Mouse (Mus musculus): ENCODE results near the gene Sspo. TPM values are rescaled to one million over a fixed set of nuclear protein-coding genes. Genes with fewer than 3 reads are reported as not detected.
A peak's percentile ranks its signal among the peaks of the same experiment; 100 is the strongest.

The Sspo gene
- polyA plus RNA-seq, 1 experiment from 2014 or later: 0.19 TPM

DNA sequence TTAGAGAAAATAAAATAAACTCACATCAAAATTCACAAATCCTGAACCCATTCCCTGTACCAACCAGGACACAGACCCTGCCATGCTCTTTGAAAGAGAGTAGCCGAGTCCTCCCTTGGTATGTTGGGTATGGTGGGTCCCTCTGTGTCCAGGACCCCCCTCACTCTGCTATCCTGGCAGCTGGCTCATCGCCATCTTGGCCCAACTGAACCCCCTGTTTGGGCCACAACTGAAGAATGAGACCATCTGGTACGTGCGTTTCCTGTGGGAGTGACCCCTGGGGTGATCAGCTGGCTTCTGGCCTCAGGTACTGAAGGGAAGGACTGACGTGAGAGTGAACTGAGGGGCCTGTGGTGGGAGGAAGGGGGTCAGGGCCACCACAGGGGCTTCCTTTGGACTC is 91.8 kb downstream of the Sspo start:
- Histone ChIP-seq H3K36me3 (replicated peaks) (peaks cover 30% of the 10 kb centered on the region), H3K9me3 (no peaks in the 10 kb centered on the region), H3K27me3 (ENCODE audit: poor library complexity, severe bottlenecking) (no peaks in the 10 kb centered on the region), H3K4me3 (no peak overlapping the region), H3K4me1 (peaks cover 48% of the 10 kb centered on the region), H3K27ac (no peak overlapping the region)
- no peak for DNase-seq (ENCODE audit: extremely low spot score, low spot score)
- 77% methylated on average over 5 of the region's 5 CpGs for WGBS

DNA sequence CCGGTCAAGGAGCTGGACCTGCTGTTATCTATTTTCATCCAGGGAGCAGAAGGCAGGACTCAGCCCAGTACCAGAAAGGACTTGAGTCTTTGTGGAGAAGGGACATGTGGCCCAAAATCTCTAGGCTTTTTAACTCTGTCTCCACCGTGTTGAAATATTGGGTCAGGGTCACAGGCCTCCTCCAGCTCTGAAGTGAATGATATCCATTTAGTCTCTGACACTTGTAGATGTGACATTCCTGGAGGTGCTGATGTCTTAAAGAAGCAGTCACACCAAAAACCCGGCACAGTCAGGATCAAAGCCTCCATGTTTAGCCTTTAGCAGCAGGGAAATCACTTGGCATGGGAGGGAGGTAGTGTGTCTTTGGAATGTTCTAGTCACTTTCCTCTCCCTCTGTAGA is 92.7 kb downstream of the Sspo start:
- H3K4me1 ChIP-seq: peaks cover 48% of the 10 kb centered on the region
- peaks cover 30% of the 10 kb centered on the region for H3K36me3 ChIP-seq (replicated peaks)
- no peak overlapping the region for H3K4me3 ChIP-seq
- H3K27me3 ChIP-seq (ENCODE audit: poor library complexity, severe bottlenecking): no peaks in the 10 kb centered on the region
- DNase-seq (ENCODE audit: extremely low spot score, low spot score): no peak
- WGBS: 78% methylated on average over 3 of the region's 3 CpGs
- H3K9me3 ChIP-seq: no peaks in the 10 kb centered on the region
- no peak overlapping the region for H3K27ac ChIP-seq

DNA sequence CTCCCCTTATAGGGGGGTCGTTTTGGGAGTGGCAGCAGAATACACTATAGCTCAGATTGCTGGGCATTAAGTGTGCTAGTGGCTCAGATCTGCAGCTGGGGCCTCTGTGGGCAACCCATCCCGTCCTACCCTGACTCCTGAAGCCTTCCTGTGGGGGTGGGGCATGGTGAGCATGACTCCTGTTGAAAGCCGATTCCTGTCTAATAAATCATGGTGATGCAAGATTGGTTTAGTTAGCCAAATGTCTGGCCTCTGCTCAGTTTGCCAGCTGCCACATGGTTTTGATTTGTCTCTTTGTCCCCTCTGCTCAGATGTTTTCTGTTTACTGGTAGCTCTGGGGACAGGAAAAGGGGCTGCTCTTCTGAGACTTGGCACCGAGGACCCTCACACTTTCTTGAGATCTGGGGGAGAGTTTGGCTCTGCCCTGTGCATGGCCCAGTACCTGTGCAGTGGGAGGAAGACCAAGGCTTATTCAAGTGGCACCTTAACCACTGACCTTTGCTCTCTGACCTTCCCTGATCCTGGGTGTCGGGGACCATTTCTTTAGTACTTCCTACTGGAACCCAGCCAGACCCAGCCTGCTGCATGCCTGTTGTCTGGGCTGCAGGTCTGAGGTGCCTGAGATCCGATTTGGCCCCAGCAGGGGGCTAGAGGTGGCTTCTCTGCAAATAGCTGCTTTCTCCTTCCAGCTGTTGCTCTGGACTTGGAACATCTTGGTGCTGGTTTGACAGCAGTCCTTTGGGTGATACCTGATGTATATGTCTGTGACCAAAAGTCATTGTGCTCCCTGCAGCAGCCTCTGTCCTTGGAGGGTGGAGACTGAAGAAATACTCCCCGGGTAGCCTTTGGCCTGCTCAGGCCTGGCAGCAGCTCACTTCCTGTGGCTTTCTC is 93.8 kb downstream of the Sspo start:
- 57% methylated on average over 7 of the region's 7 CpGs for WGBS
- no peaks in the 10 kb centered on the region for H3K27me3 ChIP-seq (ENCODE audit: poor library complexity, severe bottlenecking)
- H3K9me3 ChIP-seq: no peaks in the 10 kb centered on the region
- peaks cover 45% of the 10 kb centered on the region for H3K4me1 ChIP-seq
- H3K27ac ChIP-seq: peak overlapping the region; percentile 67; the same call in 1 of the 2 replicates
- DNase-seq (ENCODE audit: extremely low spot score, low spot score): no peak
- no peak overlapping the region for H3K4me3 ChIP-seq
- peaks cover 30% of the 10 kb centered on the region for H3K36me3 ChIP-seq (replicated peaks)

DNA sequence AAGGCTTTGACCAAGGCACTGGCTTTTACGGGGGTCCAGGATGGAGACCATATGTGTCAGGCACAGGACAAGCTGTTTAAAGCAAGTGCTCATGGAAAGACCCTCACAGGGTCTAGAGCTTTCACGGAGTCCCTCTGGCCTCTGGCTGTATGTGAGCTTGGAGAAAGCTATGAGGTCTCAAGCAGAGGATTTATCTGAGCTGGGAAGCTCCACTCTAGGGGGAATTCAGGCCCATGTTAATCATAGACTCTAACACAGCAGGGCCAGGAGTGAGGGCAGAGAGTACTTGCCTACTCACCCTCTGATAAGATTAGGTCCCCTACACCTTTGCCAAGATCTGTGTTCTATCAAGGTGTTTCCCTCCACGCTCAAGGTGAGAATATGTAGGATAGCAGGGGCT is 94.6 kb downstream of the Sspo start:
- H3K27me3 ChIP-seq (ENCODE audit: poor library complexity, severe bottlenecking): no peaks in the 10 kb centered on the region
- H3K4me3 ChIP-seq: no peak overlapping the region
- H3K36me3 ChIP-seq (replicated peaks): peaks cover 30% of the 10 kb centered on the region
- 86% methylated on average over 3 of the region's 3 CpGs for WGBS
- no peaks in the 10 kb centered on the region for H3K9me3 ChIP-seq
- no peak for DNase-seq (ENCODE audit: extremely low spot score, low spot score)
- H3K27ac ChIP-seq: peak overlapping the region; percentile 67; the same call in 1 of the 2 replicates
- peaks cover 36% of the 10 kb centered on the region for H3K4me1 ChIP-seq

DNA sequence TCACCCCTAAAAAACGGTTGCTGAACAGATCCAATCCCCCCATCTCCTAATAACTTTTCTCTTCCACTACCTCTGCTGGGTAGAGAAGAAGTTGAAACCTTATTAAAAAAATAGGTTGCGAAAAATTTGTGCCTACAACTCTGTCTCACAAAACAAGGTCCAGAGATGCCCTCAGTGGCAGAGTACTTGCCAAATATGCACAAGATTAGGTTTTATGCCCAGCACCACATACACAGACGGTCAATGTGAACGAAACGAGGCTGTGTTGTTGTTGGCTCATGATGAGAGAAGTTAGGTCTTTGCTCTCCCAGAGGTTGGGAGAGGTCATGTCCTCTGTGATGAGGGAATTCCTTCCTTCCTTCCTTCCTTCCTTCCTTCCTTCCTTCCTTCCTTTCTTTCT is 97.2 kb downstream of the Sspo start:
- no peak overlapping the region for H3K27ac ChIP-seq
- WGBS: 81% methylated on average over 5 of the region's 5 CpGs
- DNase-seq (ENCODE audit: extremely low spot score, low spot score): no peak

DNA sequence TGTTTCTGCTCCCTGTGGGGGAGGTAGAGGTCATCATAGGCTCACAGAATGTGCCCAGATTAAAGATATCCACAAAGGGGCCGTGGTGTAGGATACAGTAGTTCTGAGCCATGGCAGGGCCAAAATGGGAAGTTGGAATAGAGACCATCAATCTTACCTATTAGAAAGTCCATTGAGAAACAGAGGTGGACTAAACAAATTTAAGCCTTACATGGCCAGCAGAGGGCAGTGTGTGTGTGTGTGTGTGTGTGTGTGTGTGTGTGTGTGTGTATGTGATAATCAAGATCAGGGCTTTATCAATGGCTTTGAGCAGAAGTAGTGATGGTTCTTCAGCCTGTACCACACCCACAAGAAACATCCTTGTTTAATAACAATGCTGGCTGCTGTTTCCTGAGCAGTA is 98.2 kb downstream of the Sspo start:
- Histone ChIP-seq H3K36me3 (replicated peaks) (peaks cover 13% of the 10 kb centered on the region), H3K27ac (no peak overlapping the region), H3K9me3 (no peaks in the 10 kb centered on the region), H3K27me3 (ENCODE audit: poor library complexity, severe bottlenecking) (no peaks in the 10 kb centered on the region), H3K4me3 (no peak overlapping the region), H3K4me1 (peaks cover 13% of the 10 kb centered on the region)
- 71% methylated on average over 1 of the region's 1 CpGs for WGBS
- peak; percentile 44 for DNase-seq (ENCODE audit: extremely low spot score, low spot score)

More for the DNA sequence above, 97.2 kb downstream of the Sspo start:
- H3K27me3 ChIP-seq (ENCODE audit: poor library complexity, severe bottlenecking): no peaks in the 10 kb centered on the region
- H3K9me3 ChIP-seq: no peaks in the 10 kb centered on the region
- peaks cover 23% of the 10 kb centered on the region for H3K36me3 ChIP-seq (replicated peaks)
- peaks cover 18% of the 10 kb centered on the region for H3K4me1 ChIP-seq
- no peak overlapping the region for H3K4me3 ChIP-seq

DNA sequence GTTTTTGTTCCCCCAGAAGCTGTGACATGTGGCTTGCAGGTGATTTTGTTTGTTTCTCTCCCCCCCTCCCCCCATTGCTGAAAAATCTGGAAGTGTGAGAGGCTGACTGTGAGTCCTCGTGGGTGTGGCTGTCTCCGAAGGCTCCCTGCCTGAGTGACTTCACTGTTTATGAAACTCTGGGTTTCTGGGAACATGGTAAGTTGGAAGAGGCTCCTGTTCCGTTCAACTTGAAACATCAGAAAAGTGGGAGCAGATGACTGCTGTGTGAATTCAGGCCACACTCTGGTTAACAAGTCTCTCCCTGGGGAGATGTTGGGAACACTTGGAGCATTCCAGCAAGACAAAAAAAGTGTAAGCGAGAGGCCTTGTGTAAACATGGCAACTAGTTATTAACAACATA is 98.8 kb downstream of the Sspo start:
- peaks cover 8% of the 10 kb centered on the region; the same call in 1 of the 2 replicates for H3K36me3 ChIP-seq (replicated peaks)
- no peak overlapping the region for H3K4me3 ChIP-seq
- DNase-seq (ENCODE audit: extremely low spot score, low spot score): no peak
- 75% methylated on average over 4 of the region's 4 CpGs for WGBS
- H3K27ac ChIP-seq: no peak overlapping the region
- H3K27me3 ChIP-seq (ENCODE audit: poor library complexity, severe bottlenecking): no peaks in the 10 kb centered on the region
- no peaks in the 10 kb centered on the region for H3K9me3 ChIP-seq
- H3K4me1 ChIP-seq: peaks cover 7% of the 10 kb centered on the region; the same call in 1 of the 2 replicates

DNA sequence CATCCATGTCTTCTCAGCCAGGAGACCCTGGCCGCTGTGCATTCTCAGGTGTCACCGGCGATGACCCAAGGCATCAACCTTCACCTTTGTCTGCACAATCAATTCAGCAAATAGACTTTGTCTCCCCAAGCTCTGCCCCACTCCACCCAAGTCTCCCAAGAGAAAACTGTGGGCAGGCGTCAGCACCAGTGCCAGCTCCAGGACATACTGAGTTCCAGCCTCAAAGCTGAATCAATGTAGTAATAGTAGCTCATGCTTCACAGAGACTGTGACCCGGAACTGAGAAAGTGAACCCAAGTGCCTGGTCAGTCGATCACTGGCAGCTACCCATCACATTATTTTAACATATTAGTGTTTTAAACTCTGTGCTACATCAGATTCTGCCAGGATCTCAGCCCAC is 100.3 kb downstream of the Sspo start:
- 91% methylated on average over 6 of the region's 6 CpGs for WGBS
- Histone ChIP-seq H3K27ac (no peak overlapping the region), H3K4me1 (no peaks in the 10 kb centered on the region), H3K9me3 (no peaks in the 10 kb centered on the region), H3K36me3 (replicated peaks) (no peaks in the 10 kb centered on the region), H3K4me3 (no peak overlapping the region), H3K27me3 (ENCODE audit: poor library complexity, severe bottlenecking) (no peaks in the 10 kb centered on the region)
- no peak for DNase-seq (ENCODE audit: extremely low spot score, low spot score)

Small RNA genes within 50 kb of the gene (microRNA-seq; reads per million reads assigned to microRNA genes)
- gene Gm24325: not detected

Other genes with a start within 250 kb of the Sspo start
- gene Krba1, start 52.6 kb upstream of the Sspo start, polyA plus RNA-seq (2016; fragmentation: Nextera tagmentation; extraction: Ambion mirVana): 23.7 and 24.5 TPM in 2 replicates
- gene Zfp467, start 2.4 kb upstream of the Sspo start, polyA plus RNA-seq (2016; fragmentation: Nextera tagmentation; extraction: Ambion mirVana): 12.9 and 13.1 TPM in 2 replicates
- 43.4 and 44.0 TPM in 2 replicates for gene Atp6v0e2, start 89.4 kb downstream of the Sspo start, polyA plus RNA-seq (2016; fragmentation: Nextera tagmentation; extraction: Ambion mirVana)
- 15.2 and 16.5 TPM in 2 replicates for gene Lrrc61, start 106.6 kb downstream of the Sspo start, polyA plus RNA-seq (2016; fragmentation: Nextera tagmentation; extraction: Ambion mirVana)
- gene Rarres2, start 124.6 kb downstream of the Sspo start, polyA plus RNA-seq (2016; fragmentation: Nextera tagmentation; extraction: Ambion mirVana): 0.30 and 0.41 TPM in 2 replicates
- not detected in 2 replicates for gene Gm45021, start 141.4 kb downstream of the Sspo start, polyA plus RNA-seq (2016; fragmentation: Nextera tagmentation; extraction: Ambion mirVana)
- gene Repin1, start 145.7 kb downstream of the Sspo start, polyA plus RNA-seq (2016; fragmentation: Nextera tagmentation; extraction: Ambion mirVana): 53.1 and 56.8 TPM in 2 replicates
- gene Gm44965, start 145.7 kb downstream of the Sspo start, polyA plus RNA-seq (2016; fragmentation: Nextera tagmentation; extraction: Ambion mirVana): 1.2 and 2.3 TPM in 2 replicates
- 8.8 and 11.1 TPM in 2 replicates for gene Zfp775, start 153.8 kb downstream of the Sspo start, polyA plus RNA-seq (2016; fragmentation: Nextera tagmentation; extraction: Ambion mirVana)
- gene AI854703, start 178.5 kb downstream of the Sspo start, polyA plus RNA-seq (2016; fragmentation: Nextera tagmentation; extraction: Ambion mirVana): 0.46 and 0.83 TPM in 2 replicates
- gene Gimap8, start 199.0 kb downstream of the Sspo start, polyA plus RNA-seq (2016; fragmentation: Nextera tagmentation; extraction: Ambion mirVana): 0.31 and 0.33 TPM in 2 replicates
- gene Gimap9, start 227.9 kb downstream of the Sspo start, polyA plus RNA-seq (2016; fragmentation: Nextera tagmentation; extraction: Ambion mirVana): 4.0 TPM in 2 replicates
- gene Gimap4, start 236.3 kb downstream of the Sspo start, polyA plus RNA-seq (2016; fragmentation: Nextera tagmentation; extraction: Ambion mirVana): 5.9 and 6.8 TPM in 2 replicates